Mouse (Mus musculus): ENCODE measurements around the gene Ush2a.

Ush2a gene

DNA sequence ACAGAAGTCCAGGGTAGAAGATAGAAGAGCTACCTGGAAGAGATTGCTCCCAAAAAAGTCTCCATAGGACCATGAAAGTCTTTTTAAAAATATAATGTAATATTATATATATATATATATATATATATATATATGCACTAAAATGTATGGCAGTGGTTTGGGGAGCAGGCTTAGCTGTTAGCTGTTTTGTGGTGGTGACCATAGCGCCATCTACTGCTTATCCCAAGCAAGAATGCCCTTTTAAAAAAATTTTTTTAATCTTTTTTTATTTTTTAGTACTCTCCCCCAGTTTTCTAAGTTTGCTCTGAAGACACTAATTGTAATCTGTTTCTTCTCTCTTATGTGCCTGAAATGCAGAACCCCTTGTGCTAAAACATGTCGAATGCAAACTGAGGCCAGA lies 543.2 kb downstream of the Ush2a start:
- peak; percentile 13 for DNase-seq

DNA sequence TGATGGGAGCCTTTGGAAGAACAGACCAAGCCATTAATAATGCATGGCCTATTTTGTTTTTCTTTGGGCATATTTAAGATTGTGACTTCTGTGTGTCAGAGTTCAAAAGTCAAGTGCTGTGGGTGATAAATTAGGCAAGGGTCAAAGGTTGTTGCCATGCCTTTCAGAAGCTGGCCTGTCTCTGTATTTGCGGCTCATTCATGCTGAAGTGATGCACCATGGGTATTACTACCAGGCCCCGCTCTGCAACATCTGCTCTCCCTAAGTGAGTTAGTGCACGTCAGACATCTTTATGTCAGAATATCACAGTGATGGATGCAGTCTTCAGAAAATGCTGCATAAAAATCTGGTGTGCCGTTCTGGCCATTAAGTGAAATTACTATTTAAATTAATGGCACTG lies 544.0 kb downstream of the Ush2a start:
- no peak for DNase-seq

DNA sequence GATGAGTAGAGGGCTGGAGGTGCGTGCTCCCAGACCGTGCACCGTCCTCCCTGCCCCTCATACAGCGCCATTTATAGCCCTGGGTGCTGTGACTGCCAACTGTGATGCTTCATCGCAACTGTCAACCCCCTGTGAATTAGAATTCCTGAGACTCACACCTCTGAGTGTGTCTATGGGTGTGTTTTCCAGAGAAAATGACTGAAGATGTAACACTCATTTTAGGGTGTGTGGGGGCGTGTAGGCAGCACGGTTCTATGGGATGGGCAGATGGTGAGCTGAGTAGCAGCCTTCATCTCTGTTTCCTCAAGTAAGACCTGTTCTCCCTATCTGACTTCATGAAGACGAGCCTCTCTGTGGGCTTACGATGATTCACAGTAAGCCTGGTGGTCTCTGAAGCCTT lies 548.8 kb downstream of the Ush2a start:
- no peak for DNase-seq

DNA sequence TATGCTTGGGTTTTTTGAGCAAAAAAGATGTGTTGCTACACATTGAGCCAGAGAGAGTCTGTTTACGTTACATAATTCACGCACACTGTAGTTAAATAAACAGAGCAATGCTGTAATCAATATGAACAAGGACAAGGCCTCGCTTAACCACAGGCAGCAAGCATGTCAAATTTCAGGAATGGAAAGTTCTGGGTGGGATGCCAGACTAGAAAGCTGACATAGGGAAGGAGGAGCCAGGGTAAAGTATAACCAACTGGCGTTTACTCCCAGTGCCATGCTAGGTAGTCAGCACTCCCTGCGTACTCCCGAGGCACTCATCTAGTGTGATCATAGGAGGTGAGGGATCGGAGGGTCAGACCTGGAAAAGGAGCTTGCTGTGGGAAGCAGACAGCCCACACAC lies 553.2 kb downstream of the Ush2a start:
- no peak for DNase-seq

DNA sequence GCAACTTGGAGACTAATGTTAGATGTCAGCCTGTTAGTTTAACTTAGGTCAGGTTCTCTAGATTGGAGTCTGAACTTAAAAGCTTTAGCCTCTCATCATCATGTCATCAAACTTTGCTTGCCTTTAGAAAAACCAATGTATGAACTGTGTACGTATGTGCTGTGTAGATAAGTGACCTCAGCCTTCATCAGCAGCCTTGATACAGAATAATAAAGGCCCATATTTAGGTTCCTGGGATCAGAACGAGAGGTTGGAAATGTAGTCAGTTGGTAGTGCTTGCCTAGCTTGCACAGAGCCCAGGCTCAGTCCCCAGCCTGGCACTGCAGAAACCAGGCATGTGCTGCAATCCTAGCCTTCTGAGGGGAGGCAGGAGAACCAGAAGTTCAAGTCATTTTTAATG lies 562.4 kb downstream of the Ush2a start:
- DNase-seq = no peak

DNA sequence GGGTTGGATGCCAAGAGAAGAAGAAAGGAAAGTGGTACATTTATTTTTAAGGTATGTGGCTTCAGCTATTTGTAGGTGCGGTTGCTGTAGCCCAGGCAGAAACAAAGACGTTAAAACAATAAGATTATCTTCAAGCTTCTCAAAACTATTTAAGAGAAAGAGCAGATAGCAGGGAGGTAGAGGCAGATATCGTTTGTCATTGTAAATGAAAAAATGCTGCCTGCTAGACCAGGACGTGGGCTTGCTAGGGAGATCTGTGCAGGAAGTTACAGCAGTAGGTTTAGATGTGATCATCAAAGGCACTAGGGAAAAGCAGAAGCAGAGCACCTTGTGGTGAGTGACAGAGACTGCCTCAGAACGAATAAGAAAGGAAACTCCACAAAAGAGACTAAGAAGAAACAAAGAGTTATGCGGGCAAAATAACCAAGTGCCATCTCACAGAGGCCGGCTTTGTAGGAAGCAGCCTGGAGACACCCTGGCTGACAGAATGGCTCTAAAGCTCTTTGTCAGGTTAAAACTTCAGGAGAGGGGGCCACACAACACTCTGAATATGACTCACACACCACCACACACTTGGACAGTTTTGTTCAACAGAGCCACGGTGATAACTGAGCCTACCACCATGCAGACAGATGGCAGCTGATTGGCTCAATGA lies 563.2 kb downstream of the Ush2a start:
- no peak for DNase-seq

DNA sequence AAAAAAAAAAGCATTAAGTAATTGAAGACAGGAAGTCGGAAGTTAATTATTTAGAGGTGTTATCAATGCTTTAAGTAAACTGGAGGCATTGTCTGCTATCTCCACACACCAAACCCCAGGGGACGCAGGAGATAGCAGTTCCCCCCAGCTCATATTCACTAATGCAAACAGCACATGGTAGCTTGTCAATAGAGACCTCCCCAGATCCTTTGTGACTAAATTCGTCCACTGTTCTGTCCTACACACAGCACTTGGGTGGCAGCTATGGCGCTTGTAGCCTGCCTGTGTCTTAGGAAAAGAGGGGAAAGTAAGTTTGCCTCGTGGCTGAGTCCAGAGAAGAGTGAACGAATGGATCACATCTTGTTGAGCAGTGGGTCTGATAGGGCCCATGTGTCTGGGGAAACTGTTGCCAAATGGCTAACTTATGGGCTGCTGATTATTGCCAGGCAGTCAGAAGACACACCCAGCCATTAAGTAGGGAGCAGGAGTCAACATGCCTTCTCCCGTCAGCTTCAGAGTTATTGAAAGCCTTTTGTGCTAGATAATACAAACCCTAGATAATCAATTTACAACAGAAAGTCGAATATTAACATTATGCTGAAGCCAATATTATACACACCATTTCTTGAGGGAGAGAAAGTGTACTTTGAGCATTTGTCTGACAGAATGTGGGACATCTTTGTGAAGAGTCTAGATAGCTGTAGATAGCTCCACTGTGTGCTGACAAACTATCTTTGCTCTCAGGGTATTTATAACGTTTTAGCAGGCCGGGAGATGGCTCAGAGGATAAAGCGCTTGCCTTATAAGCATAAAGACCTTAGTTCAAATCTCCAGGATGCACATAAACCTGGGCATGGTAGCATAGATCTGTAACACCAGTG lies 568.9 kb downstream of the Ush2a start:
- DNase-seq = no peak

DNA sequence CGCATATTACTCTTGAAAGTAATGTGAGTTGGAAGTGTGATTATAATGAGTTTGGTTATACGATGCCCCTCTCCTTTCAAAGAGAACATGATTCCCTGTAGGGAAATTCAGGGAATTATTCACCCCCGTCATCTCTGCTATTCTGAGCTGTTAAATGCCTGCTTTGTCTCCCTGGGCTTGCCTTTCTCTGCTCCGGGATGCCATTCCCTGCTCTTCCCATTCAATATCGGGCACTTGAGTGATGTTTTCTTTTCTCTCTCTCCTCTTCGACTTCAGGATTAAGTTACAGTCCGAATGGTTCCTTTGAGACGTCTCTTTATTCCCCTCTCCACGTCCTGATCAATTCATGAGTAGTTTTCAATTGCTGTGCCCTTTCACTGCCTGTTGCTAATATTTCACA lies 572.1 kb downstream of the Ush2a start:
- no peak for DNase-seq

DNA sequence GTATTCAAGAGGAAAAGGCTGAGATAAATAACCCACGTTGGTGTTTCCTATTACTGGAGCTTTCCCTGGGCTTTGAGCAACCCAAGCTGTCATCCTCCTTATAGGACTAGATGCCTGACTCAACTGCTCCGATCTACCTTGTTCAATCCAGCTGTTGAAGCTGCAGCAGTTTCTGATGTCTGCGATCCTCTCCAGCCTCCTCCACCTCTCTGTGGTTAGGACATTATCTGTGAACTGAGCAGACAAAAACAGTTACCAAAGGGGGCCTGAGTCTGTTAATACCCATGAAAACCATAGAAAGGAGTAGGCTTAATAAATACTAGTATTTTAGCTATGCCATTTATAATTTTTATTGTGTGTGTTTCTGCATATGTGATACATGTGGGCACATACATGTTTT lies 572.9 kb downstream of the Ush2a start:
- no peak for DNase-seq

DNA sequence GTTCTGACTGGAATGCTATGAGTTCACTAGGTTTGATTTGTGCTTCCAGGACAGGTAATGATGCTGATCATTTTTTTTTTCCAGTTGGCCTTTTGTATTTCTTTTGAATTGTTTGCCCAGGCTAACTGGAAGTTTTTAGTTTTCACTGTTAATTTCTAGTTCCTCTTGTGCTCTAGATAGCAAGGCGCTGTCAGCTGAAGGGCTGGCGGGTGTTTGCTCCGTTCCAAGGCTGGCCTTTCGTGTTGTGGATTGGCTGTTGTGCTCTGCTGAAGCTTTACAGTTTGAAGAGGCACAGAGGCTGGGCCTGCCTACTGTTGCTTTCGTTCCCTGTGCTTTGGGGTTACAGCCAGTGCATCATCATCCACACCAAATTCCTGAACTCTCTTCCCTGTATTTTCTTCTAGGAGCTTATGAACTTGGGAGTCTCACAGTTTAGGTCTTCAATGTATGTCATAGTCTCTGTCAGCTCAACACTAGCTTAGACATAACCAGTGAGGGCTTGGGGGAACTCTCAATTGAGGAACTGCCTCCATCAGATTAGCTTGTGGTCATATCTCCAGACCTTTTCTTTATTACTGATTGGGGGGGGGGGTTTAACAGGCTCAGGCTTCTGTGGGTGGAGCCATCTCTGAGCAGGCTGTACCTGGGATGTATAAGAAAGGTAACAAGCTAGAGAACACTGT lies 575.9 kb downstream of the Ush2a start:
- DNase-seq = no peak

DNA sequence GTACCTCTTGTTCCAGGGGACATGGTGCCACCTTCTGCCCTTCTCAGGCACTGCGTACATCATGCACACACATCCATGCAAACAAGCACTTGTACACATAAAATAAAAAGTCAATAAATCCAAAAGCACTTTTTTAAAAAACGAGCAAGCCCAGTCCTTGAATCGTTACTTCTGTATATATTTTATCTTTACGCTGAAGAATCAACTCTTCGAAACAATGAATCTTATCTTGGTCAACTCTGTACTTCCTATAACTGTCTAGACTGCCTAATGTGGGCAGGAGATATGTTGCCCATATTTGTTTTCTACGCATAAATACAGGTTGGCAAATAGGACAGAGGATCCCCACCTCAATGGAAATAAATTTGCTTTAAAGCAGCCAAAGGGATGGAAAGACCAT lies 585.4 kb downstream of the Ush2a start:
- no peak for DNase-seq

DNA sequence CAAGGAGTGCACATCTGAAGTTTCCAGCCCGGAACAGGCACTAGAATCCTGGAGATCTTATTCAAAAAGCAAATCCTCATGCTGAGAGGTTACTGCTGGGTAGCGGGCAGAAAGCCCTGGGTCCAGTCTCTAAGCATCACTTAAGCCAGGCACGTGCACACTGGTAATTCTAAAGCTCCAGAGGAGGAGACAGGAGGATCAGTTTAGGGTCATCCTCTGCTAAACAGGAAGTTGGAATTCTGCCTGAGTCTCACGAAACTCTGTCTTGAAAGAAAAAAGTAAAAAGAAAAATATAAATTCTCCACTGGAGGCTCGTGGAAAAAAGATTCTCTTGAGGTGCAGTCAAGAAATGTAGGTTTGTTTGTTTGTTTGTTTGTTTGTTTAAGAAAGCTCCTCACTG lies 591.0 kb downstream of the Ush2a start:
- no peak for DNase-seq

DNA sequence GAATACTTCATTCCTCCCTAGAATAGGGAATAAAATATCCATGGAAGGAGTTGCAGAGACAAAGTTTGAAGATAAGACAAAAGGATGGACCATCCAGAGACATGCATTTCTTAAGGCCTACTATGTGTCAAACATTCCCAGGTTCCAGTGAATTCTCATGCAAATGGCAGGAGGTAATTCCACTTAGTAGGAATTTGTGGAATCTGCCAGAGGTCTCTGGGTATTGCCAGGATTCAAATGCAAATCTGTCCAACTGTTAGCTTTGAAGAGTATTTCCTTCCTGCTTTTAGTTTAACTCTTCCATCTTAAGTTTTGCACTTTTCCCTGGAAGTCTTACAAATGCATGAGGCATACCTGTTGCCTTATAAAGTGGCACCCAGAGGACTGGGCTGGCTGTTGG lies 592.4 kb downstream of the Ush2a start:
- DNase-seq = no peak

DNA sequence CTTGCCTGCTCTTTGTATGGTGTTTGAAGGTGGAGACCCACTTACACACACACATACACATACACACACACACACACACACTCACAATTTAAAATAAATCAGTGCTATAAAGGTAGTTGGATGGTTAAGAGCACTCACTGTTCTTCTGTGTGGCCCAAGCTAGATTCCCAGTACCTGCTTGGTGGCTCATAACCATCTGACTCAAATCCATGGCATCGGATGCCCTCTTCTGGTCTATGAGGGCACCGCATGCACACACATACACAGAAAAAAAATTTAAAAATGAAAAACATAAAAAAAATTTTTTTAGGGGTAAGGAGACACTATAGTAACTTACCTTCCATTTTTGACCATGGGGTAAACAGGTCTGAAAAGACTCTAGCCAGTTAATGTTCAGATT lies 593.2 kb downstream of the Ush2a start:
- no peak for DNase-seq

DNA sequence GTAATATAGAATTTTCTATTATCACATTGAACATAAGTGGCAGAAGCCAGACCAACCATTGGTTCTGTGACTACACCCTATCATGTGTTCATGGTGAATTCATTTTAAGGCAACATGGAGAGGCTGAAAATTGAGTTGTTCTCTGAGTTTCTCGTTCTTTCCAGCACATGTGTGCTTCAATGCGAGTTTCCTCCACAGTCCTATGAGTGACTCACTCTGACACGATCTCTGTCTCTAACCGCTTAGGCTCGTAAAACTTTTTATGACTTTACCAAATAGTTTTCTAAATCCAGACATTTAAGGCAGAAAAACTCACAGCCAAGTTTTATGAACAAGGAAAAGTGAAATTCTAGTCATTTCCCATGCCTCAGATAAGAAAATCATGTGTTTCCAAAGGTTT lies 597.9 kb downstream of the Ush2a start:
- no peak for DNase-seq

DNA sequence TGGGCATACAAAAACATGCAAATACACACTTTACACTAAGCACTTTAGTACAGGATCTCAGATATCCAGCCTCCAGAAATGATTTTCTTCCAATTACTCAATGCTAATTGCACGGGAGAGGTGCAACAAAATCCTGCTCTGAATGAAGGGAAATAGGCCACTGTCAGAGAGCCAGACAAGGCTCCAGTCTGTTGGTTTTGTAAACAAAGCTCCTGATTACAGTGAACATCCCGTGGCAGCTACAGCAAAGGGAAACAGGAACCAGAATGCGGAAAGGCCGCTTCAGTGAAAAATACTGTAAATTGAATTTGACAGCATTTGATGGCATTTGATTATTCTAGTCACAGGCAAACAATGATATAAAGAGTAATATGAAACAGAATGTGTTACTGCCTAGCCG lies 604.1 kb downstream of the Ush2a start:
- DNase-seq = peak; percentile 39

DNA sequence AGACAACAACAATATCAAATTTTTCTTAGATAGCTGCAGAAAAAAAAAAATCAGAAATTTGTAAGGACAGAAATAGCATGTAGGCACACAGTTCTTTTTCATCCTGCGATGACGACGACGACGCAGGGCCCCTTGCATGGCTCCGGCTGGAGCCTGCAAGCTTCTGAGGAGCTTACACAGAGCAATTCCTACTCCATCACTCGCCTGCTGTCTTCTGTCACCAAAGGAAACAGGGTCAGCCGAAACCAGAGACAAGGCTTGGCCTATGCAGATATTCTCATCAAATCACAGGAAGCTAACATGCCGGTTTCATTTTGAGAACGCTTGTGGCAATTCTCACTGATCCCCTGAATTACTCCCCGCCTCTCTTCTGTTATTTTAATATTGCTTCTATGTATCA lies 604.7 kb downstream of the Ush2a start:
- DNase-seq = no peak

DNA sequence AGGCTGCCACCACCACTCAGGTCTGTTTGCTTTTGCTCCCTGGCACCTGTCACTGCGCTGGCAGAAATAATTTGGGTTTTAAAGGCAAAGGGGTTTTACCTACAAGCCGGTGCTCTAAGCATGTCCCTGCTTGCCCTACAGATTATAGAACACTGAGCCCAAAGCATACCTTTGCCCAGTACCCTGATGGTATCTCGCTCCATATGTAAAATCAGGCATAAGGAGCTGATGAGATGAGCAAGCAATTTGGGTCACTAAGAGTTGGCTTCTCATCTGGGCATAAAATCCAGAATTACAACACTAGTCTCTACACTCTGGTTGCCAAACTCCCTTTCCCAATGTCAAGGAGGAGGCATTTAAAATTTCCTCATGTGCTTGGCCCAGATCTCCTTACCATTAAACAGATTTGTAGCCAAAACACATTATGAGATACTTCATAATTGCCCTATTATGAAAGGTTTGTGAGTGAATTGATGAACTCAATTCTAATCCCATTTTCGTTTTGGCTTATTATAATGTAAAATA lies 616.8 kb downstream of the Ush2a start:
- DNase-seq = peak; percentile 10

DNA sequence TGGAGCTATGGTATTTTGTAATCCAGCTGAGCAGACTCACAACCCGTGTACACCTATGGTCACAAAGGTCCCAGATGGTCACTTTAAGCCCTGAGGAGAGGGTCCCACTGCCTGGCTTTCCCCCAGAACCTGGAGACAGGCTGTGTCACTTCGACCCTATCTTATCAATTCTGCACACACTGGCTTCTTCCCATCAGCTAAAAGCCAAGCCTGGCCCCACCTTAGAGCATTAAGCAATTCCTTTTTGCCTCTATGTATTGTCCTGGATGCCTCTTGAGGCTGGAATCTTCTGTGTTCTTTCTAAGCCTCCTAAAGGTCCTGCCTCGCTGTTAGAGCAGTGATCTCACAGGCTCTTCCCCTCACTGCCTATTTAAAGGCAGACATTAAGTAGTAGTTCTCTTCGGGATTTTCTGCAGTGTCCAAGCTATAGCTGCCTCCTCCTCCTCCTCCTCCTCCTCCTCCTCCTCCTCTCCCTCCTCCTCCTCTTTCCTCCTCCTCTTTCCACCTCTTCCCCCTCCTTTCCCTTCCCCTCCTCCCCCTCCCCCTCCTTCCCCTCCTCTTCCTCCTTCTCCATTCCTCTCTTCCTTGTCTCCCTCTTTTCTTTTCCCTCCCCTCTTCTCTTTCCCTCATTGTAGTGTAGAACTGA lies 635.2 kb downstream of the Ush2a start:
- DNase-seq = no peak

DNA sequence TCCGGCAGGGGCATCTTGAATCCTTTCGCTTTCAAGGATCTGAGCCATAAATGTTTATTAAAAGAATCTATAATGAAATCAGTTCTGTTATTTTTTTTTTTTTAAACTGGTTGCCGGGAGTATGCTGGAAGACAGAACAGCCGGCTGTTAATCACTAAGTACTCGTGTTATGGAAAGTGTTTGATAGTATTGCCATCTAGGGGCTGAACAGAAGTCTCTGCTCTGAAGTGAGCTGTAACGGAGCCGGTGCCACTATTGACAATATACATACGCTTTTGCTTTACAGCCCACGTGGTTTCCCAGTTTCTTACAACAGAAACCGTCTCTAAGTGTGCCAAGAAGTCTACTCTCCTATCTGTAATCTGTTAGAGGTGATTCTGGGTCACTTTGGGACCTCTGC lies 642.3 kb downstream of the Ush2a start:
- DNase-seq = no peak

DNA sequence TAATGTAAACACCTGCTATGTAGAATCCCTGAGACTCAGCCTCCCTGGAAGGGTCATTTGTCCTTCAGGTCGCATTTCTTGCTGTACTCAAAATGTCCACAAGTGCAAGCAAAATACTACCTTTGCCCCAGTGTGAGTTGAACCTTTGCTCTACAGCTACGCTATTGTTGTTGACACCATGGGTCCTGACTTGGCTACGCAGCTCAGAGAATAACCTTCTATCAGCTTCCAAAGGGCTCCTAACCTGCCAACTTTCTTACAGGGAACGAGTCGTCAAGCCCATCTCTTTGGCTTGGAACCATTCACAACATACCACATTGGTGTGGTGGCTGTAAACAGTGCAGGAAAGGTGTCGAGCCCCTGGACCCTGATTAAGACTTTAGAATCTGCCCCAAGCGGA lies 644.4 kb downstream of the Ush2a start:
- DNase-seq = no peak

DNA sequence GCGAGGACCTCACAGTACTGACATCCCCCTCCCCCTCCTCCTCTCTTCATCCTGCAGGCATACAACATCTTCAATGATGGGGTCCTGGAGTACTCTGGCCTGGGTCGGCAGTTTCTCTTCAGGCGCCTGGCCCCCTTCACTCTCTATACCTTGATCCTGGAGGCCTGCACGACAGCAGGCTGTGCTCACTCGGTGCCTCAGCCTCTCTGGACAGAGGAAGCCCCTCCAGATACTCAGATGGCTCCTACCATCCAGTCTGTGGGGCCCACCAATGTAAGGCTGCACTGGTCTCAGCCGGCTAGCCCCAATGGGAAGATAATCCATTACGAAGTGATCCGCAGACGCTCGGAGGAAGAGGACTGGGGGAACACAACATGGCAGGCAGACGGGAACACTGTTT lies 648.8 kb downstream of the Ush2a start:
- no peak for DNase-seq

DNA sequence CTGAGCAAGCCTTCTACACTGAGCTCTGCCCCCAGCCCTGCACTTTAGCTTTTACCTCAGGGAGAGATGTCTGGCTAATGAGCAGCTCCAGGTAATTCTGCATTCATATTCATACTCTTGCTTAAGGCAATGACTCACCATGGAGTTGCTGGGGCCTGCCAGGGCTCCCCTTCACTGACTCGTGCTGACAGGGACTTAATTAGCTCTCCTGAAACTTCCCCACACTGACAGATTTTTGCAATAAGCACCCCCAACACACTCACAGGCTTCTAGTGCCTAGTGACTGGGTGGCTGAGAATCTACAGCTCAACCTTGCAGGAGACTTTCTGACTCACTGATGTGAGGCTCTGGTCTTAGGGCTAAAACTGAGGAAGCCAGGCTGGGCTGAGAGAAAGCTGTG lies 658.1 kb downstream of the Ush2a start:
- no peak for DNase-seq
